Mouse (Mus musculus): ENCODE results near the gene Ilf3. TPM values are rescaled to one million over a fixed set of nuclear protein-coding genes. Genes with fewer than 3 reads are reported as not detected.

Gene Ilf3
- total RNA-seq, 1 experiment, result 159 TPM

DNA sequence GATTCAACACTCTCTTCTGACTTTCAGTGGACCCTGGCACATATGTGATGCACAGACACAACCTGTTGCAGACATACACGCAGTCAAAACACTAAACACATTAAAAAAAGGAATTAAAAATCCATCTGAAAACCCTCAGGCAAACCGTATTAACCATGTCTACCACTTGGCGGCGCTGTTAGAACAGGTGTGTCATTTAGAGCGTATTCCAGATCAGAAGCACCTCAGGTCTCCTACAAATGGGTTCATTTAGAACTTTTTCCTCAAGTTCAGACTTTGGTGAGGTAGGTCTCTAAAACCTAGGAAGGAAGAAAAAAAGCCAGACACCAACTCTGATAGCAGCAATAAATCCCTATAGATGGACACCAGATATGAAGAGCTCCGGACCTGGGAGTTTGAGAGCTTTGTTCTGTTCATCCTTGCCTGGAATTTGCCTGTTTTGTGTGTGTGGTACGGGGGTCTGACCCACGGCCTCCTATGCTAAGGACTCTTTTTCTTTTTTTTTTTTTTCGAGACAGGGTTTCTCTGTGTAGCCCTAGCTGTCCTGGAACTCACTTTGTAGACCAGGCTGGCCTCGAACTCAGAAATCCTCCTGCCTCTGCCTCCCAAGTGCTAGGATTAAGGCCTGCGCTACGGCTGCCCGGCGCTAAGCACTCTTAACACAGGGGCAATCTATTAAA, 990 bp upstream of the Ilf3 start:
- in situ Hi-C loops (cut with MboI; ENCODE audit: low sequenced_read_pairs in 2 of 2, unreplicated experiment in 2 of 2), result no loop called here
- TF ChIP-seq MAFK (IDR thresholded peaks at IDR 0.05; ENCODE audit: insufficient read depth, low read depth, low read length) (no peak), HCFC1 (IDR thresholded peaks at IDR 0.05; ENCODE audit: borderline replicate concordance, insufficient read depth, low read length) (no peak), ZNF384 (IDR thresholded peaks at IDR 0.05; ENCODE audit: low read depth, low read length) (no peak)
- Histone ChIP-seq H3K9ac (ENCODE audit: insufficient read depth, low read depth, low read length, poor library complexity, severe bottlenecking) (peak overlapping the region; percentile 76), H3K4me3 (ENCODE audit: insufficient read depth in 1 of 2, low read depth in 1 of 2, low read length in 2 of 2, poor library complexity in 1 of 2, severe bottlenecking in 1 of 2) (peak overlapping the region; percentile 43 to 45), H3K36me3 (ENCODE audit: control insufficient read depth, insufficient read depth, low read length, poor library complexity, severe bottlenecking) (peaks cover 2% of the 10 kb centered on the region; the same call in 1 of the 2 replicates), H3K27ac (ENCODE audit: insufficient read depth, low read depth, low read length, poor library complexity, severe bottlenecking) (peak overlapping the region; percentile 65), H3K9me3 (ENCODE audit: control insufficient read depth, insufficient read depth, low read depth, low read length) (no peaks in the 10 kb centered on the region), H3K4me1 (ENCODE audit: control insufficient read depth in 2 of 2, insufficient read depth in 2 of 2, low read length in 2 of 2, poor library complexity in 1 of 2) (peaks cover 3 to 8% of the 10 kb centered on the region in 2 experiments; a peak in 2 of 4 replicates)
- peak; percentile 75 for DNase-seq (ENCODE audit: low read depth, low spot score)

DNA sequence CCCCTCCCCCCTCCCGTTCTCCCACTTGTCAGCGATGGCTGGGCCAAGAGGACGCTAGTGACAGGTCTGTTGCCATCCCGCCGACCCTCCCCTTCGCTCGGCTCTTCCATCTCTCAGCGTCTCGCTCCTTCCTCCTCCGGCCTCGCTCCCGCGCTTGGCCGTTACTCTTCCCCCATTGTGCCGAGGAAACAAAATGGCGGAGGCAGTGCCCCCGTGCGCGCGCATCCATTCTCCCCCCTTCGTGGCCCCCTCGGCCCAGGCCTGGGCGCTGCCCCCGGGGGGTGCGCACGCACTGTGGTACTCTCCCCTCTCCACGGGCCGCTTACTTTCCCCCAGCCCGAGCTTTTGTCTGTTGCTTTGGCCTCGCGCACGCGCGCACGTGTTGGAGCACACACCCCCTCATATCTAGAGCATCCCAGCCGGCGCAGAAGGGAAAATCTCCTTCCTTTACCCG, 487 bp downstream of the Ilf3 start:
- no peak for DNase-seq (ENCODE audit: low read depth, low spot score)
- H3K27ac ChIP-seq (ENCODE audit: insufficient read depth, low read depth, low read length, poor library complexity, severe bottlenecking), result peak overlapping the region; percentile 92
- TF ChIP-seq ZNF384 (IDR thresholded peaks at IDR 0.05; ENCODE audit: low read depth, low read length), result no peak
- TF ChIP-seq ZC3H11A (IDR thresholded peaks at IDR 0.05; ENCODE audit: borderline replicate concordance, low read depth, low read length), result no peak
- no peak for TF ChIP-seq HCFC1 (IDR thresholded peaks at IDR 0.05; ENCODE audit: borderline replicate concordance, insufficient read depth, low read length)
- no peak for TF ChIP-seq CHD2 (IDR thresholded peaks at IDR 0.05; ENCODE audit: low read depth, low read length)
- TF ChIP-seq MAFK (IDR thresholded peaks at IDR 0.05; ENCODE audit: insufficient read depth, low read depth, low read length), result no peak
- H3K4me1 ChIP-seq (ENCODE audit: control insufficient read depth in 2 of 2, insufficient read depth in 2 of 2, low read length in 2 of 2, poor library complexity in 1 of 2), result peaks cover 3 to 8% of the 10 kb centered on the region in 2 experiments; a peak in 2 of 4 replicates
- peaks cover 9% of the 10 kb centered on the region; the same call in 1 of the 2 replicates for H3K36me3 ChIP-seq (ENCODE audit: control insufficient read depth, insufficient read depth, low read length, poor library complexity, severe bottlenecking)
- peak overlapping the region; percentile 95 for H3K9ac ChIP-seq (ENCODE audit: insufficient read depth, low read depth, low read length, poor library complexity, severe bottlenecking)
- no peaks in the 10 kb centered on the region for H3K9me3 ChIP-seq (ENCODE audit: control insufficient read depth, insufficient read depth, low read depth, low read length)
- peak overlapping the region; percentile 87 to 90 for H3K4me3 ChIP-seq (ENCODE audit: insufficient read depth in 1 of 2, low read depth in 1 of 2, low read length in 2 of 2, poor library complexity in 1 of 2, severe bottlenecking in 1 of 2)
- in situ Hi-C loops (cut with MboI; ENCODE audit: low sequenced_read_pairs in 2 of 2, unreplicated experiment in 2 of 2), result no loop called here

DNA sequence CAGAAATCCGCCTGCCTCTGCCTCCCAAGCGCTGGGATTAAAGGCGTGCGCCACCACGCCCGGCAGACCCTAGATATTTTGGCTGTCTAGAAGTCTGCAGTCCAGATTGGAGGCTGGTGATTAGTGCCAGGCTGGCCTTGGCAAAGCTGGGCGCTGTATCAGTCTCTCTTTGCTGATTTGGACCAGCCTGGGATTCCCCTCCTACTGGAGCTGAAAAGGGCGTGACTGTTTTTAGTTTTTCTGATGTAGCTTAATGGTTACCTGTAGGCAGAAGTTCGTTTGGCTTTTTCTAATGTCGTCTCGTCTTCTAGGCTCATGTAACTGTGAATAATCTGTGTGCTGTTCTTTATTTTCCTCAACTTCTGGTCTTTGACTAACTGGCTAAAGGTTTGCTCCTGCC, 1.4 kb downstream of the Ilf3 start:
- H3K27ac ChIP-seq (ENCODE audit: insufficient read depth, low read depth, low read length, poor library complexity, severe bottlenecking), result no peak overlapping the region
- peak overlapping the region; percentile 95 for H3K9ac ChIP-seq (ENCODE audit: insufficient read depth, low read depth, low read length, poor library complexity, severe bottlenecking)
- in situ Hi-C loops (cut with MboI; ENCODE audit: low sequenced_read_pairs in 2 of 2, unreplicated experiment in 2 of 2), result no loop called here
- TF ChIP-seq ZC3H11A (IDR thresholded peaks at IDR 0.05; ENCODE audit: borderline replicate concordance, low read depth, low read length) (no peak), HCFC1 (IDR thresholded peaks at IDR 0.05; ENCODE audit: borderline replicate concordance, insufficient read depth, low read length) (no peak), MAFK (IDR thresholded peaks at IDR 0.05; ENCODE audit: insufficient read depth, low read depth, low read length) (no peak), CHD2 (IDR thresholded peaks at IDR 0.05; ENCODE audit: low read depth, low read length) (no peak), ZNF384 (IDR thresholded peaks at IDR 0.05; ENCODE audit: low read depth, low read length) (no peak)
- H3K4me3 ChIP-seq (ENCODE audit: insufficient read depth in 1 of 2, low read depth in 1 of 2, low read length in 2 of 2, poor library complexity in 1 of 2, severe bottlenecking in 1 of 2), result peak overlapping the region; percentile 87 to 90
- H3K4me1 ChIP-seq (ENCODE audit: control insufficient read depth in 2 of 2, insufficient read depth in 2 of 2, low read length in 2 of 2, poor library complexity in 1 of 2), result peaks cover 3 to 10% of the 10 kb centered on the region in 2 experiments; a peak in 3 of 4 replicates
- H3K36me3 ChIP-seq (ENCODE audit: control insufficient read depth, insufficient read depth, low read length, poor library complexity, severe bottlenecking), result peaks cover 9% of the 10 kb centered on the region; the same call in 1 of the 2 replicates
- H3K9me3 ChIP-seq (ENCODE audit: control insufficient read depth, insufficient read depth, low read depth, low read length), result no peaks in the 10 kb centered on the region
- DNase-seq (ENCODE audit: low read depth, low spot score), result no peak

DNA sequence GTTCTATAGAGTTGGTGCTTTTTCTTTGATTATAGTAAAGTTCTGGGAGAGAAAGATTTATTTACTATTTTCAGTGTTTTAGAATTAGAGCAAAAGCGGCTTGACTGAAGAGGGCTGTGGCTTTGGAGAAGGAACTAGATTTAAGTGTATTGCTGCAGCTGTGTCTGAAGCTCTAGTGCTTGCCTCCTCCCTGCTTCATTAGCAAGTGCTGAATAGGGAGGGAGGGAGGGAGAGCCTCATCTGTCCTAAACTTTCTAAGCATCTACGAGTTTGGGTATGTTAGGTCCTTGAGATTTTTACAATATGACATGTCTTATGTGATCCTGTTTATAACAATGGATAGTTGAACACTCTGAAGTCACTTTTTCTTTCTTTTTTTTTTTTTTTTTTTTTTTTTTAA, 3.2 kb downstream of the Ilf3 start:
- DNase-seq (ENCODE audit: low read depth, low spot score), result no peak
- no peaks in the 10 kb centered on the region for H3K9me3 ChIP-seq (ENCODE audit: control insufficient read depth, insufficient read depth, low read depth, low read length)
- peaks cover 11% of the 10 kb centered on the region; the same call in 1 of the 2 replicates for H3K36me3 ChIP-seq (ENCODE audit: control insufficient read depth, insufficient read depth, low read length, poor library complexity, severe bottlenecking)
- TF ChIP-seq MAFK (IDR thresholded peaks at IDR 0.05; ENCODE audit: insufficient read depth, low read depth, low read length) (no peak), ZNF384 (IDR thresholded peaks at IDR 0.05; ENCODE audit: low read depth, low read length) (peak; percentile 77)
- in situ Hi-C loops (cut with MboI; ENCODE audit: low sequenced_read_pairs in 2 of 2, unreplicated experiment in 2 of 2), result no loop called here
- no peak overlapping the region for H3K9ac ChIP-seq (ENCODE audit: insufficient read depth, low read depth, low read length, poor library complexity, severe bottlenecking)
- H3K4me3 ChIP-seq (ENCODE audit: insufficient read depth in 1 of 2, low read depth in 1 of 2, low read length in 2 of 2, poor library complexity in 1 of 2, severe bottlenecking in 1 of 2), result peak overlapping the region in 1 of 2 experiments; percentile 17; a peak in 3 of 4 replicates
- H3K4me1 ChIP-seq (ENCODE audit: control insufficient read depth in 2 of 2, insufficient read depth in 2 of 2, low read length in 2 of 2, poor library complexity in 1 of 2), result peaks cover 7 to 15% of the 10 kb centered on the region in 2 experiments
- H3K27ac ChIP-seq (ENCODE audit: insufficient read depth, low read depth, low read length, poor library complexity, severe bottlenecking), result no peak overlapping the region
